Mouse (Mus musculus) skeletal muscle tissue, adult 2 months (tissue): ENCODE results near the gene Ccdc182.

ENCODE experiments used
- DNase-seq: peaks from one replicate; pipeline ENCODE4 v3.0.0-alpha.2; 2012; ENCODE audit warnings: low read depth, low spot score

Ccdc182 gene

DNA sequence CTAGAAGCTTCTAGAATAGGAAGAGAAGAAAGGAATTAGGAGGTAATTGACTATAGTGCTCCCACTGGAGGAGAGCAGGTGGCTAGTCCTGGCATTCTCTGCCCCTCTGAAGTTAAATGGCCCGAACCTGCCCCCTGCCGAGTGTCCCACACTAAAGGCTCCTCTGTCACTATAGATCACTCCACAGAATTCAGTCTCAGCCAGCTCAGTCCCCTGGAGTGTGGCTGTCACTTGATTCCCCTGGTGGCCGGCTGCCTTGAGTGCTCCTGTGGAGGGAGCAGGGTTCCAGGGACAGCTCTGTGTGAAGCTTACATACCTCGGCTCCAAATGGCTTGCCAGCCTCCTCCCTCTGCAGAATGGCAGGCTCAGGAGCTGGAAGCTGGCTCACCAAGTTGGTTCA lies 33.2 kb downstream of the Ccdc182 start:
- DNase-seq: peak; percentile 76

DNA sequence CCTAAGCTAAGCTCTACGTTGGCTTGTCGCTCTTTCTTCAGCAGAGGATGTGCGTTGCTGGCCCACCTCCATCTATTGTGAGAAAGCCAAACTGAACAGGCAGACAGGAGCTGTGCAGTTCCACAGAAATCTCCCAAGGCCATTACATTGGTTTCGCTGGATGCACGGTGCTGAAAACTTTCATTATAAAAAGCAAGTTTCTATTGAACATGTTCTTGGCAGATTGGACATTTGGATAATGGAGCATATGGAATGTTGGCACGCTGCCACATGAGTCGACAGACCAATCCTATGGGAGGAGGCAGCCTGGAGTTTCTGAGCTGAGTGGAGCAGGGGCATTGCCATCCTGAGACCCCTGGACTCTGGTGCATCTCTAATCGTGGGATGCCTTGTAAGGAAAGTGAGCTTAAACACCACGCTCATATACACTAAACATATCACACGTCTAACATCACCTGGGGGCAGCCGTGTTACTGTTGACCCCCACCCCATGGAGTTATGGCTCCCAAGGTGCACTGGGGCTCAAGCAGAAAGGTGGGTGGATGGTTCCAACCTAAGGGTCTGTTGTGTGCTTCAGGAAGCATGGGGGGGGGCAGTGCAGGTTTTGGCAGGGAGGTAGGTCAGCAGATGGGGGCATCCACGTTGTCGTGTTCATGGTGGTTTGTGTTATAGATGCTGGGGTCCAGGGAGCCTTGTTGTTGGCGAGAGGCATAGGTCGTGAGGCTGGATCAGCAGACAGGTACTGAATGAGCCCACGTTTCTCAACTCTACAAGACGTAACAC lies 35.1 kb downstream of the Ccdc182 start:
- no peak for DNase-seq

DNA sequence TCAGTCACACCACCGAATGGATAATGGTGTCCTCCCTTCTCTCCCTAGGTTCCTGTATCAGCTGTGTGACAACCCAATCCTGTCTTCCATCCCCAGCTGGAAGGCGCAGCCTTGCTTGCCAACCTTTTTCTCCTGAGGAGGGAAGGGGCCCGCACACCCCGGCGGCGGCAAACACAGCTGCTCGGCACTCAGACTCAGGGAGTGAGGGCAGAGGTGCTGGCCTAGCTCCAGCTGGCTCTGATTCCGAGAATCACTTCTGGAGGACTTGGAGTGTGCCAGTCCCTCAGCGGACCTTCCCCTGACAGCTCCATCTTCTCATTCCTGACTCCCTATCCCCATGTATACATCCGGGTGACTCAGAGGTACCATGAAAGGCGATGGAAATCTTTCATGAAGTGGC lies 36.9 kb downstream of the Ccdc182 start:
- no peak for DNase-seq

DNA sequence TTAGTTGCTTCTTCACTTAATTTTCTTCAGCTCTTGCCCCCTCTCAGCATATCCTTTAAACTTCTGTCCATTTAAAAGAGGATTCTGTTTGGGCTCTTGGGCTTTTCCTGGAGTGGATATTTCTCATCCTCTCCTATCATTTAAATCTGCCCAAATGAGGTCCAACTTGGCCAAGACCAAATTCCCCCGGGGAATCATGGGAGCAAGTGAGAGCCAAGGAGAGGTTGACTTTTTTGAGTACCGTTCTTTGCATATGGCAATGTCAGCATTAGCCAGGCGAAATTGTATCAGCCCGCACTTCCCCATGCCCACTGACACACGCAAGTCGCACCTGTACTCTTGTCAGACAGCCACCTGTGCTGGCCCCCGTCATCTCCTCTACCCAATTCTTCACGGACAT lies 37.9 kb downstream of the Ccdc182 start:
- no peak for DNase-seq

DNA sequence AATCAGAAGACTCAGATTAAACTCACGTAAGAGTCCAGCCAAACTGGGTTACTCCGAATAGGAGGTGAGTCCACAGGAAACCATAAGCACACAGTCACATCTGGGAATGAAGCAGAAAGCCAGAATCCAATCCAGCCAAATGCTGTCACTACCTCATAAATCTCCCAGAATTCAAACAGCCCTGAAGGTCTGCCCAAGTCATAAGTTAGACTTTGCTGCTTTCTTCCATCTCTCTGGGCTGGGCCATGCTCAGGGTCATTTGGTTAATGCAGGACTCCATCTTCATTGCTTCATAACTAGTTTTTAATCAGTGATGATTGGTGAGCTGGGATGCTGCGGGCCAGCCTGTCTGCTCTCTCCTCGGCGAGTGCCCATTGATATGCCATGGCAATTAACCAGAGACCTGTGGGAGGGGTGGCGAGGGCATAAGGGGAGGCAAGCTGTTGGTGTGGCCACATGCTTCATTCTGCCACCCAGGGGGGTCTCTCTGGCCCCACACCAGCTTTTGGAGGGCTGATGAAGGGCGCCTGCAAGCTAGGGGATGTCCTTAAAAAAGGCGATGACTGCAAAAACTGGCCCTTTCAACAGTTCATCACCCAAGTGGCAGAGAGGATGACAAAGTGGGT lies 38.6 kb downstream of the Ccdc182 start:
- peak; percentile 46 for DNase-seq

DNA sequence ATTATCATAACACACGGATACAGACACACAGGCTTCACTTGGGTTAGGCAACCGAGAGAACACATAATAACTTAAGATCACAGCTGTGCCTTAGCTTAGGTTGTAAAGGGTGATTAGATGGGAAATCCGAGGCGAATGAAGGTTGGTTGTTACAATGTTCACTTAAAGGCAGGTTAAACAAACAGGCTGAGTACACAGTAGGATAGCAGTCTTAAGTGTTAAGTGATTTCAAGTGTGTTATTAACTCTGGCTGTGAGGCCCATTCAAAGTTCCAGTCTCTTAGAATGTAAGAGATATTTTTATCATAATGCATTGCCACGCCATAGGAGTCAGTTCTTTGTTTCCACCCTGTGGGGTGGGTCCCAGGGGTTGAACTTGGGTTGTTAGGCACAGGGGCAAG lies 41.0 kb downstream of the Ccdc182 start:
- DNase-seq: no peak

DNA sequence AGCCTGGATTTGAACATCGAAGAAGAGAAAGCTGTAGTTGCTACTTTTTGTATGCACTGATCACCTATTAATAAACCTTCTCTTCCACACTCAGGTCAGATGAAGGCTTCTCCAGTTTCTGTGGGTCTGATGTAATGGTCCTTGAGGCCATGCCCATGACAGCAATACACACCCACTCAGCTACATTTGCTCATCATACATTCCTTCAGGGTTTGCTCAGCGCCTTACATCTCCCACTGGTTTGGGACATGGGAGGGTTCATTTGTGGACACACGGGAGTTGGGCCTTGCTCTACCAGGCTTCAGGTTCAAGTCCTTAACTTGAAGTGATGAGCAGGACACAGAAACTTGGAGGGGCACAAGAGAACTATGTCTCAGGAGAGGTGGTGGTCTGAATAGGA lies 44.1 kb downstream of the Ccdc182 start:
- no peak for DNase-seq
